18 mouse cellular contexts compared by ENCODE assay signal in the genomic region with DNA sequence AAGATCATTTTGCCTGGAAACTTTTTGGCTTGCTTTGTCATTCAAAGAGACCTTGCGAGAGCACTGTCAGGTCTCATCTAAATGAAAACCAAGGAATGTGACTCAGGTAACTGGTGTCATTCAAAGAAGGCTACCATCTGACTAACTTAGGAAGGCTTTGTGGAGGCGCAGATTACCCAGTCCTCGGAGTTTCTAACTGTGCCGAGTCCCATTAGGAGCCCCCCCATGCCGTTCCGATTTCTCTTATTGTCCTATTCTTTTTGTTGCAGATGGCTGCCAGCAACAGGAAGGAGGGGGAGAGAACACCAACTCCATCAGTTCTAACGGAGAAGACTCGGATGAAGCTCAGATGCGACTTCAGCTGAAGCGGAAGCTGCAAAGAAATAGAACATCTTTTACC. TPM values are rescaled to one million over a fixed set of nuclear protein-coding genes. Genes with fewer than 3 reads are reported as not detected.
DNase-seq lines count a peak whose midpoint lies in the region; ATAC-seq and TF ChIP-seq lines count a peak whose summit lies in the region.
"Had no signal": no experiment of that assay in that cellular context is flagged by ENCODE, and none has a peak within 500 bp of the region (broad histone marks: within the 10 kb centered on the region; RNA-seq: fewer than 3 reads in every experiment).

No protein-coding gene starts in this region.

- DNase-seq in hindbrain, embryonic 10.5 days (ENCODE audit: low spot score), result peak; percentile 42
- DNase-seq in ES-CJ7 (ENCODE audit: low read depth, low spot score) (peak; percentile 82), liver (no peak)
- peak; percentile 54 for DNase-seq in brain, embryonic 14.5 days (ENCODE audit: low read depth)
- no peak for DNase-seq in spleen, adult 12 weeks (ENCODE audit: low spot score)
- DNase-seq: gastrocnemius, postnatal 25 days; heart, postnatal 36 days; lung, adult 2 months; lung, postnatal 4 days had no signal

- peaks cover 80% of the 10 kb centered on the region for H3K4me1 ChIP-seq in hindbrain, embryonic 10.5 days (replicated peaks)
- peaks cover 42% of the 10 kb centered on the region for H3K4me1 ChIP-seq in hindbrain, embryonic 12.5 days
- peaks cover 48% of the 10 kb centered on the region for H3K4me1 ChIP-seq in forebrain, embryonic 16.5 days (replicated peaks; ENCODE audit: control insufficient read depth, insufficient read depth, low read length)

- no peak overlapping the region for H3K9ac ChIP-seq in hindbrain, embryonic 12.5 days
- H3K9ac ChIP-seq in forebrain, embryonic 16.5 days (replicated peaks; ENCODE audit: low read depth, low read length), result no peak overlapping the region
- H3K9ac ChIP-seq: embryonic facial prominence, embryonic 15.5 days; heart, embryonic 12.5 days; intestine, embryonic 15.5 days; kidney, embryonic 15.5 days; midbrain, embryonic 12.5 days had no signal

- H3K9me3 ChIP-seq in hindbrain, embryonic 10.5 days, result no peaks in the 10 kb centered on the region
- no peaks in the 10 kb centered on the region for H3K9me3 ChIP-seq in hindbrain, embryonic 12.5 days (replicated peaks)
- no peaks in the 10 kb centered on the region for H3K9me3 ChIP-seq in forebrain, embryonic 16.5 days (ENCODE audit: control insufficient read depth, low read length)
- H3K9me3 ChIP-seq: embryonic facial prominence, embryonic 15.5 days; heart, embryonic 12.5 days; intestine, embryonic 15.5 days; kidney, embryonic 15.5 days; midbrain, embryonic 12.5 days had no signal

- peaks cover 35% of the 10 kb centered on the region for H3K36me3 ChIP-seq in hindbrain, embryonic 10.5 days
- H3K36me3 ChIP-seq in hindbrain, embryonic 12.5 days, result 0 out of 2 replicates have a peak, but pooled peaks cover 10% of the 10 kb centered on the region
- no peaks in the 10 kb centered on the region for H3K36me3 ChIP-seq in forebrain, embryonic 16.5 days (ENCODE audit: control insufficient read depth, insufficient read depth)
- H3K36me3 ChIP-seq: embryonic facial prominence, embryonic 15.5 days; heart, embryonic 12.5 days; intestine, embryonic 15.5 days; kidney, embryonic 15.5 days; midbrain, embryonic 12.5 days had no signal

- ATAC-seq in hindbrain, embryonic 12.5 days (ENCODE audit: low FRiP score), result no peak
- ATAC-seq in forebrain, embryonic 16.5 days, result no peak
- ATAC-seq: CD4-positive, CD25-positive, alpha-beta regulatory T cell, adult 4 months; intestine, embryonic 15.5 days had no signal

- WGBS in hindbrain, embryonic 10.5 days, result 5% methylated on average over 10 of the region's 10 CpGs
- 4% methylated on average over 10 of the region's 10 CpGs for WGBS in hindbrain, embryonic 12.5 days
- 19% methylated on average over 10 of the region's 10 CpGs for WGBS in forebrain, embryonic 16.5 days

- H3K4me3 ChIP-seq in hindbrain, embryonic 10.5 days, result peak overlapping the region; percentile 16; the same call in 1 of the 2 replicates
- H3K4me3 ChIP-seq in hindbrain, embryonic 12.5 days, result no peak overlapping the region
- H3K4me3 ChIP-seq in forebrain, embryonic 16.5 days (replicated peaks; ENCODE audit: low read length), result no peak overlapping the region
- H3K4me3 ChIP-seq: embryonic facial prominence, embryonic 15.5 days; heart, embryonic 12.5 days; intestine, embryonic 15.5 days; kidney, embryonic 15.5 days; midbrain, embryonic 12.5 days had no signal

- H3K4me2 ChIP-seq in hindbrain, embryonic 12.5 days (replicated peaks), result no peak overlapping the region
- H3K4me2 ChIP-seq in forebrain, embryonic 16.5 days (ENCODE audit: low read length), result peak overlapping the region; percentile 1; the same call in 1 of the 2 replicates
- H3K4me2 ChIP-seq: embryonic facial prominence, embryonic 15.5 days; heart, embryonic 12.5 days; intestine, embryonic 15.5 days; kidney, embryonic 15.5 days; midbrain, embryonic 12.5 days had no signal

- no peak for TF ChIP-seq CTCF in brain, embryonic 14.5 days (IDR thresholded peaks at IDR 0.05; ENCODE audit: borderline replicate concordance, extremely low read depth, insufficient read depth, insufficient read length)

- H3K27me3 ChIP-seq in hindbrain, embryonic 10.5 days (ENCODE audit: insufficient read depth, poor library complexity, severe bottlenecking), result peaks cover 87% of the 10 kb centered on the region
- H3K27me3 ChIP-seq in hindbrain, embryonic 12.5 days, result peaks cover 61% of the 10 kb centered on the region
- peaks cover 11% of the 10 kb centered on the region; the same call in 1 of the 2 replicates for H3K27me3 ChIP-seq in forebrain, embryonic 16.5 days (replicated peaks; ENCODE audit: control insufficient read depth, insufficient read depth, low read length)

- peak overlapping the region; percentile 17; the same call in 1 of the 2 replicates for H3K27ac ChIP-seq in hindbrain, embryonic 10.5 days
- no peak overlapping the region for H3K27ac ChIP-seq in hindbrain, embryonic 12.5 days
- H3K27ac ChIP-seq in forebrain, embryonic 16.5 days (ENCODE audit: low read length), result no peak overlapping the region; the same call in 1 of the 2 replicates
- H3K27ac ChIP-seq: embryonic facial prominence, embryonic 15.5 days; intestine, embryonic 15.5 days; kidney, embryonic 15.5 days; midbrain, embryonic 12.5 days had no signal

- TF ChIP-seq POLR2A in brain, embryonic 14.5 days (IDR thresholded peaks at IDR 0.05; ENCODE audit: borderline replicate concordance, extremely low read depth, insufficient read depth, insufficient read length, poor library complexity, severe bottlenecking), result no peak

RNA-seq across cellular contexts. Expression of a gene that starts 22.6 kb away (rescaled TPM):
- 24.7 and 27.0 TPM in 2 replicates for polyA plus RNA-seq in hindbrain, embryonic 10.5 days (2016; fragmentation: Nextera tagmentation; extraction: Ambion mirVana)
- 17.9 and 20.1 TPM in 2 replicates for polyA plus RNA-seq in hindbrain, embryonic 12.5 days (2016; fragmentation: Nextera tagmentation; extraction: Ambion mirVana)
- 63.3 and 76.2 TPM in 2 replicates for polyA plus RNA-seq in brain, embryonic 14.5 days (2012; rRNA removed)
- polyA plus RNA-seq in forebrain, embryonic 16.5 days (2015; fragmentation: Nextera tagmentation; extraction: Ambion mirVana), result 39.9 and 42.2 TPM in 2 replicates
- polyA plus RNA-seq: liver, adult 2 months; lung, adult 2 months had no signal

Comparison
In these comparisons a context has a peak if more than half of its experiments do, and no peak if none do; other contexts are left out.
1. DNase-seq: peak in hindbrain, embryonic 10.5 days (single experiment), ES-CJ7 (single experiment) and brain, embryonic 14.5 days (single experiment); none in spleen, adult 12 weeks (single experiment) and liver (single experiment).